Mouse (Mus musculus) G1E (cell line): ENCODE measurements around the gene Abcc10.

ENCODE experiments used
- CTCF ChIP-seq: IDR thresholded peaks from 2 replicates; pipeline ENCODE4 v1.5.1; 2012; ENCODE audit warnings: low read depth, low read length, inconsistent platforms, mixed read lengths
- GATA1 ChIP-seq: IDR thresholded peaks from 2 replicates; pipeline ENCODE4 v1.6.1; 2012; ENCODE audit warnings: borderline replicate concordance, low read length, inconsistent platforms, mixed read lengths
- GATA2 ChIP-seq: IDR thresholded peaks from 2 replicates; pipeline ENCODE4 v1.6.1; 2012; ENCODE audit warnings: low read depth, low read length, inconsistent platforms, borderline replicate concordance
- POLR2AphosphoS5 ChIP-seq: IDR thresholded peaks from 2 replicates; pipeline ENCODE4 v1.6.1; 2012; ENCODE audit warnings: low read depth, low read length, inconsistent platforms; ENCODE audit not compliant: insufficient replicate concordance
- TAL1 ChIP-seq: conservative IDR thresholded peaks from 2 replicates; pipeline ENCODE4 v1.6.1; 2012; ENCODE audit warnings: low read depth, low read length, inconsistent platforms, mixed read lengths

- no peak for TF ChIP-seq GATA1
- TF ChIP-seq CTCF = no peak
- TF ChIP-seq TAL1 = no peak
- TF ChIP-seq POLR2AphosphoS5 = no peak
- TF ChIP-seq GATA2 = no peak
These were observed 69.7 kb downstream of the Abcc10 start for GRCm38 (mm10) chr17:46258279-46259053.
